Mouse (Mus musculus): Measurements from ENCODE around the gene Rps6kb2. TPM values are rescaled to one million over a fixed set of nuclear protein-coding genes. Genes with fewer than 3 reads are reported as not detected.

Gene Rps6kb2
- total RNA-seq, 2 experiments from 2014 or later, result 25.0 to 26.7 TPM

DNA sequence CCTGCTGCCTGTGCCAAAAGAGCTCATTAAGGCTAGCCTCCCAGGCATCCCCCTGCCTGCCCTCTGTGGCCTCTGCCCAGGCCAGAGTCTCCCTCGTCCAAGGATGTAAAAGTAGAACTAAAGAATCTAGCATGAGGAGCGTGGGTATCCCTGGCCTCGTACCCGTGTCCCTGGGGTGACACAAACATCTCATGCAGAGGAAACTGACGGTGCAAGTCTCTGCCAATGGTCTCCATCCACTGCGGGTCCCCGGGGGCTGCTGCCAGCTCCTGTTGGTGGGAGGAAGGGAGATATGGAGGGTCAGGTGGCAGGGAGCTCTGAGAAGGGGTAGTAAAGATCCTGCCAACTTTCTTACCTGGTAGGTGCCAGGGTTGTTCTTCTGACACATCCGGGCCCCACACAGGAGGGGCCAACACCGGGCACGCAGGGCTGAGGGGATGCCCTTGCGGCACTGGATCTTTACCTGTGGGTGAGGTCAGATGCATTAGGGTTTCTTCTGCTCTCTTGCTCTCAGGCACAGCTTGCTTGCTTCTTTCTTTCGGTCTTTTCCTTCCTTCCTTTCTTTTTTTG lies 26.0 kb upstream of the Rps6kb2 start:
- no peak for ATAC-seq (ENCODE audit: poor library complexity, severe bottlenecking)

DNA sequence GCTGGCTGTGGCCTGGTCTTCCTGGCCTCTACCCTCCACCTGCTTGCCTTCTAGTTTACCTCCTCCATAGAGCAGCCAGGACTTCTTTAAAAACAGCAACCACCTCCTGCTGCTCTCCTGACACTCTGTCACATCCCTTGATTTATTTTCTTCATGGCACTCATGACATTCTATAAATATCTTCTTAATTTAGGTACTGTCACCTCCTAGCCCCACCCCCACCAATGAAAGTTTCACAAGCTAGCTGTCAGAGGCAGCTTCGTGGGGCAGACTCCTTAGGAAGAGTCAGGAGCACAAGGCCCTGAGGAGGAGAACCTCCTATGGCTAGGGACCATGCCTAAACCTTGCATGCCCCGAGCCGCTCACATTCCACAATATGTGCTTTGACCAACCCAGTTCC lies 24.1 kb upstream of the Rps6kb2 start:
- no peak for ATAC-seq (ENCODE audit: poor library complexity, severe bottlenecking)

DNA sequence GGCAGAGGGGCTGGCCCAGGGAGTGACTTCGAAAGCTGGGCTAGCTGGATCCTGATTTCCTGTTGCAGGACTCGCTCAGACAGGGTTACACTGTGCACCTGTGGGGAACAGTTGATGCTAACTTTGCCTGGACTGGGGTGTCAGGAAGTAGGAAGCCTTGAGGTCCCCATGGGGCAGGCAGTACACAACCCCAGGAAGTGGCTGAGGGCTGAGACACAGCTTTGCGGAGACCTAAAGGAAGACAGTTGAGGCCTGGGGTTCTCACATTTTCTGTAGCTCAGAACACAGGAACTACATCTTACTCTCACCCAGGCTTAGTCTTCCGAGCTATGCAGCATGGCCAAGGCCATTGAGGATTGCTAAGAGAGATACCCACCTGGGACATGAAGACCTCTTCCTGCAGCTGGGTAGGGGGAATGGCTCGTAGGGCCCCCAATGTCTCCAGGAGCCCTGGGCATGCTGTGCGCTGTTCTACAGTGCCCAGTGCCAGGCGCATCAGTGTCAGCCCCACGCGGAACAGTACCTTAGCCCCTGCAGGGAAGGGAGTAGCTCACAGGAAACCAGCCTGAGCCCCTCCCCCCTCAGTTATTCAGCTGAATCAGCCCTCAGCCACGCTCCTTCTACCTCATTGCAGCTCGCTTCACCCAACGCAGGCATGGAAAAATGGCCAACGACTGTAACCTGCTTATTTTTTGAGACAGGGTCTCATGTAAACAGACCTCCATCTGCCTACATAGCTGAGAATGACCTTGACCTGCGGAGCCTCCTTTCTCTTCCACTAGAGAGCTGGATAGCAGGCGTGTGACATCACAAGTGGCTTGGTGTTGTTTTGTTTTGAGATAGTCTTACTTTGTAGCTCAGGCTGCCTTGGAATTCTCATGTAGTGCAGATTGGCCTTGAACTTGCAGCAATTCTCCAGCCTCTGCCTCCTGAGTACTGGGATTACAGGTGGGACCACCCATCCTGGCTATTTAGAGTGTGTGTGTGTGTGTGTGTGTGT lies 22.1 kb upstream of the Rps6kb2 start:
- ATAC-seq (ENCODE audit: poor library complexity, severe bottlenecking), result peak; percentile 55

DNA sequence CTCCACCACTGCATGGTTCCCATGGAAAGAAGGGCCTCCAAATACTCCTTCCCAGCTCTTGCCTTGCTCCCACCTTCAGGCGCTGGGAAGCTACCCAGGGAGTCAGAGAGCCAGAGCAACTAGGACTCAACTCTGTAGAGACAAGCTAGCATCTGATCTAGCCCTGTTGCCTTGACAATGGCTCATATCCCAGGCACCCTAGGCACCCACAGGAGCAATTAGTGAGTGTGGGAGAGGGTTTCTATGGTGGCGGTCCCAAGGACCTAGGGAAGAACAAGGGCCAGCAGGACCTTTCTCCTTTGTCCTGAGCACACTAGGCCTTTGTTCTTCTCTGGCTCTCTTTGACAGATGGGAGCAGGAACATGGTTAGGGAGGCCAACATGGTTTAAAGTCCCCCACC lies 20.5 kb upstream of the Rps6kb2 start:
- no peak for ATAC-seq (ENCODE audit: poor library complexity, severe bottlenecking)

DNA sequence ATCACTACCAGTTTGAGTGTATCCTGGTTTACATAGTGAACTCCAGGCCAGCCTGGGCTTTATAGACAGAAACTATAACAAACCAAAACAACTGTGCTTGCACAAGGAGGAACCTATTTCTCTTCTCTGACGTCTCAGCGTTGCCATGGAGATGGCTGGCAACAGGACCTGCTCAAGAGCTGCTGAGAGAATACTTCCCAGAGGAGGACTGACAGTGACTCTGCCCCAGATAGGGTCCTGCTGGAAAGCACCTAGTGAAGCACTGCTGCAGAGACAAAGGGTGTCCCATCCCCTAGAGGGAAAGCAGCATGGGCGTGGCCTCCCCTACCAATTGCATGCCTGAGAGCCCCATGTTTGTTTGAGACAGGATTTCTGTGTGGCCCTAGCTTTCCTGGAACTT lies 18.7 kb upstream of the Rps6kb2 start:
- ATAC-seq (ENCODE audit: poor library complexity, severe bottlenecking), result peak; percentile 81

DNA sequence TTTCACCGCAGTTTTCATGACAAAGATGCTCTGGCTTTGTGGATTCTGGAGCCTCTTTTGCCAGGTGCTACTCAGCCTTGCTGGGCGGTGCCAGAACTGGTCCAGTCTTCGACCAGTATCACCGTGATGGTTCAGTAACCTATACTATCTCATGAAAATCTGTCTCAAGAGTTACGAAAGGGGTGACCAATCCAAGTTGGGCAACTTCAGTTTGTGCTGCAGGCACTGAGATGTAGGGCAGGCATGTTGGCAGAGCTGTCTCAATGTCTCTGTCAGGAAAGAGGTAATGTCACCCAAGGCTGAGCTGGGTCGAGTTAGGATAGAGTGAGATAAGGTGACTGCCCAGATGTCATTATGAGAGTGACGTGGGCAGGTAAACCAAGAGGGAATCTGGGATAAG lies 17.3 kb upstream of the Rps6kb2 start:
- ATAC-seq (ENCODE audit: poor library complexity, severe bottlenecking), result peak; percentile 70

DNA sequence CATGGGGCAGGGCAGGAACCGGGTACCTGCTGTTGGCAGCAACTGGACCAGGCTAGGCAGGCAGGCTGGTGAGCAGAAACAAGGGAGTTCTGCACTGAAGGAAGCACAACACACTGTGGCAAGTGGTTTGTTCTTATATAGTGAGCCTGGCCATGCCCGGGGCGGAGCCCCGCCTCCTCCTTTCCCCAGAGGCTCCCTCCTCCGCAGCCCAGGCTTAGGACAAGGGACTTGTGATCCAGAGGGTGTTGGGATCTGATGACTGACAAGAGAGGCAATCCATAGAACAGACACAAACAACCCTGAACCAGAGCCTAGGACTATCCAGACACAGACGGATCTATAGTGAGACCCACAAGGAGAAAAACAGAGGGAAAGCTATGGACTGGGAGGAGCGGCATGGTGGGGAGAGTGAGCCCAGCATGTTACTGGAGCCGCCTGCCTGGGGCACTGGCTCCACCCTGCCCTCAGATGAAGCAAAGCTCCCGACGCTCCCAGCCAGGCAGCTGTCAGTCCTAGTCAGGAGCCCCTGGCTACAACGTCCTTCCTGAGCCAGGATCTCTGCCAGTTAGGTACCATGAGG lies 12.3 kb upstream of the Rps6kb2 start, which contains the start of gene Carns1:
TSS of gene Carns1 (minus strand) at position 112 of the 580 bp plus-strand sequence.
- no peak for ATAC-seq (ENCODE audit: poor library complexity, severe bottlenecking)

DNA sequence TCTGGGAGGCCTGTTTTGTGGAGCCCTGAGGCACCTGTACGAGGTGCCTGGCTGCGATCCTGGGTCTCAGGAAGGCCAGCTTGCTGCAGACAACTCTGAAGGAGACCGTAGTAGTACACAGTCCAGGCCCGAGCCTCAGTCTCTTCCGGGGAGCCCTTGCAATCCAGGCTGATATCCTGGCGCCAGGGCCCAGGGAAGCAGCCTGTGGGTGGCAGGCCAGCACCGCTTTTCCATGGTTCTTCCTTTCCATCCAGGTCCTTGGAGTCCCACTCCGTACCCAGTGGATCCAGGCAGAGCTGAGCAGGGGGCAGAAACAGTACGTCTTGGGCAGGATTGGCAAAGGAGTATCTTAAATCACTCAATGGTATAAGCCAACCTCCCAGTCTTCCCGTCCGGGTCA lies 9.8 kb upstream of the Rps6kb2 start:
- no peak for ATAC-seq (ENCODE audit: poor library complexity, severe bottlenecking)

DNA sequence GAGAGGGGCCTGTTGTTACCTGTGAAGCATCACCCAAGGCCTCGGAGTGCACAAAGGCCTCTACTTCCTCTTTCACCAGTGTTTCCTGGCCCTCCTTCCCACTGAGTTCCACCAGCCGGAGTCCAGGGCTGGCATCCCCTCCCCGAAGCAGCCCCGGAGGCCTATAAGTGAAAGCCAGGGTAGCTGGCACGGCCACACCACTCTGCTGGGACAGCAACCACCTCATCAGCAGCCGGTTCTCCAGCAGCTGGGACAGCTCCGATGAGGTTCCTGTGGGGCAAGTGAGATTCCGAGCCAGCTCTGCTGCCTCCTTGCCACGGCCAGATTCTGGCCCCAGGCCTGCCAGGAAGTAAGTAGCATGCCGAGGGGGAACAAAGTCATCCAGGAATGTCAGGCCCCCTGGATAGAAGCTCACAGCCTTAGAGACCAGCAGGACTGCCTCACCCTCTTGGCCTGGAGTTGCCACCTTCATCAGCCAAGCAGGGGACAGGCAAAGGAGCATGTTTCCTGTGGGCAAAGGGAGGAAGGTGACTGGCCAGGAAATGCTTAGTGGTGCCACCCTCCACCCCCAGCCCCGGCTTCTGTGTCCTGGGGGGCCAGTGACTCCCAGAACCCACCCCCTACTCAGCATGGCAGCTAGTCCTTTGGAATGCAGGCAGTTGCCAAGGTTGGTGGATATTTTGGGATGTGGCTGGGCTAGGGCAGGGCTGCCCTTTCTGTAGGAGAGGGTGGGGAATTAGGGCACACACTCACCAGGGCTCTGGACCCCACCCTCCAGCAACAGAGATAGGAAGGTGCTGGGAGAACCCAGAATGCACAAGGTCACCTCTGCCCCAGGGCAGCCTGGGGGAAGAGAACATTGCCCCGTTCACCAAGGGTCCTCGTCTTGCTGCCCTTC lies 8.5 kb upstream of the Rps6kb2 start:
- ATAC-seq (ENCODE audit: poor library complexity, severe bottlenecking), result peak; percentile 38

DNA sequence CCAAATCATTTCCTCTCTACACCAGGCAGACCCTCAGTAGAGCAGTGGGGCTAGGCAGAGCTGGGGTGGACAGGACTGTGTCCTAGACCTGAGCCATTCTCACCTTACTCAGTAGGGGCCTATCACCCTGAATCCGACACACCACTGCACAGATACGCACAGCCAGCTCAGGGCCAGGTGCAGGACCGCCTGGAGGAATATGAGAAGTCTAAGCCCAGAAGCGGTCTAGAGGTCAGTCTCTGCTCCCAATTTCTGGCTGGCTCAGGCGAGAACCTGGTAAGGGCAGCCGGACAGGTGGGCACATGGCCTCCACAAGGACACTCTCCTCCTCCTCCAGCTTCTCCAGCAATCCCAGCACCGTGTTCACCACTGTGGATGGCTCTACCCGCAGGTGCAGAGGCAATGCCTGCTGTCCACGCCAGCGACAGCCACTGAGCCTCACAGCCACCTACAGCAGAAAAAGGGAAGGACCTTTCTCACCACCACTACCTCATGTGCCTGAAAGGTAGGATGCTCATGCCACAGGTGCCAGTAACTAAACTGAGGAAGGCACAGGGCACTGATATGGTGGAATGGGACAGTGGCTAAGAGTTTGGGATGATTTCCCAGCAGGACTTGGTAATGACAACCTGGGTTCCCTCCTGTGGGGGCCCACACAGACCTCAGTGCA lies 7.7 kb upstream of the Rps6kb2 start:
- ATAC-seq (ENCODE audit: poor library complexity, severe bottlenecking), result no peak

DNA sequence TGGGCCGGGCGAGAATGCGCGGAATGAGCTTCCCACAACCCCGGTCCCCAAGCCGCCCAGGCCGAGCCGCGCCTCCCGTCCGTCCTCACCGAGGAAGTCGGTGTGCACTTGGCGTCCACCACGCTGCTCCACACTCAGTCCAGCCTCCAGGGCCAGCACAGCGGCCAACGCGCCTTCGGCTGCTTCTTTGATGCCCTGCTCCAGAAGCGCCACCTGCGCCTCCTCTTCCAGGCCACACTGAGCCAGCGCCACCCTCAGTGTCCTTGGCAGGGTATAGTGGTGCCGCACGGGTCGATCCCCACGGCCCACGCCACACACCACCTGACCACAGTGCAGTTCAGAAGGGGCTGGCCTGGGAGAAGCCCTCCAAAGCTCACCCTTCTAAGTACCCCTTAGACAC lies 6.7 kb upstream of the Rps6kb2 start:
- ATAC-seq (ENCODE audit: poor library complexity, severe bottlenecking), result no peak; the same call in 1 of the 2 replicates

DNA sequence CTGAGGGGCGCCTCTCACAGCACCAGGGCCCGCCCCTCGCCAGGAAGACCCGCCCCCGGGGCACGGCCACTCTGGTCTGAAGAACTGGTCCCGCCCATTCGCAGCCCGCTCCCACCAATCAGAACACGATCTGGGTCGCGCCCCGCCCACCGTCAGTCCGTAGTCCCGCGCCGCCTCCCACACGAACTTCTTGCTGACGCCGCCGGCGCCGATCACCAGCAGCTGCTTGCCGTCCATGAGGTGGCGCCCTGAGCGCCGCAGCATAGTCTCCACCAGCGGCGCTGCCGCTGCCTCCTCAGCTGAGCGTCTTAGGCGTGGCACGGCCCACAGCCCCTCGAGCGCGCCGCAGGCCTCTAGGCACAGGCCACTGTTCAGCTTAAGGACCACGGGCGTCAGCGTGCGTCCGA lies 6.2 kb upstream of the Rps6kb2 start:
- ATAC-seq (ENCODE audit: poor library complexity, severe bottlenecking), result peak; percentile 97

DNA sequence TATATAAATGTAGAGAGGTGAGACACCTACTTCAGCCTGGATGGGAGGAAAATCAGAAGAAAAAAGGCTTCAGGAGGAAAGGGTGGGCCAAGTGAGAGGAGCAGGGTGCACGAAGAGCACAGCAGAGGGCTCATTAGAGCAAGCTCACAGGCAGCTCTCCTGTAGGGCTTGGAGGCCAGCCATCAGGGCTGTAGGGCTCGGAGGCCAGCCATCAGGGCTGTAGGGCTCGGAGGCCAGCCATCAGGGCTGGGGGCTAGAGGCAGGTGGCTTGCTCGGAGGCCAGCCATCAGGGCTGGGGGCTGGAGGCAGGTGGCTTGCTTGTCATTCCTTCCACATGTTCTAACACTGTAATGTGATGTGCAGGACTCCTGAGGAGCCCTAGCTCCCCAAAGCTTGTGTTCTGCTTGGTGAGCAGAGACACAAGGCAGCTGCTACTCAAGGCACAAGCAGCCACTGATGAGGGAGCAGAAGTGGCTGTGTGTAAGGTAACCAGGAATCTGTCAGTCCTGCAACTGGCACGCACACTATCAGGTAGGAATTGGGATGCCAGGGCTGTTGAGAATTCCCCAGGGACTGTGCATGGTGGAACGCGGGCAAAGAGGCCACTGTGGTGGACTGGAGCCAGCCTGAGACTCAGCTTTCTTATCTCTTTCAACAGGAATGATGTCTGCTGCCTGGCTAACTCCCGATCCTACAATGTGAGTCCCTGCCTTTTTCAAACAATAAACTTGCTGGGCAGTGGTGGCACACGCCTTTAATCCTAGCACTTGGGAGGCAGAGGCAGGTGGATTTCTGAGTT lies 3.7 kb upstream of the Rps6kb2 start:
- ATAC-seq (ENCODE audit: poor library complexity, severe bottlenecking), result no peak

DNA sequence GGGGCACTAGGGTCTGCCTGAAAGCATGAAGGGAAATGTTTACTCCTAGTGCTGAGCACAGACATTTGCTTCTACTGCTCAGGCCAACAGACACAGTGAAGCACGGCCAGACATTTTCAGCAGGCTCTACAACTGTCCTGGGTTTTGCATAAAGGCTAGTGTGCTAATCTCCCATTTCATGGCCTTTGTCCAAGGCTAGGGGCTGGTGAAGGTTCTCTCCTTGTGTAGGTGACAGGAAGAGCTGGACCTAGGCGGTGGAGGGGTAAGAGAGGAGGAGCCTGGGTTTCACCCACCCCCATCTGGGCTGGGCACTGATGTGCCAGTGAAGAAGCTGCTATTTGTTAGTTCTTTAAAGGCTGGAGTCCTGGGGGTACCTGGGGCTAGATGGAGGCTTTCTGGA lies 1.6 kb upstream of the Rps6kb2 start:
- no peak for ATAC-seq (ENCODE audit: poor library complexity, severe bottlenecking)

DNA sequence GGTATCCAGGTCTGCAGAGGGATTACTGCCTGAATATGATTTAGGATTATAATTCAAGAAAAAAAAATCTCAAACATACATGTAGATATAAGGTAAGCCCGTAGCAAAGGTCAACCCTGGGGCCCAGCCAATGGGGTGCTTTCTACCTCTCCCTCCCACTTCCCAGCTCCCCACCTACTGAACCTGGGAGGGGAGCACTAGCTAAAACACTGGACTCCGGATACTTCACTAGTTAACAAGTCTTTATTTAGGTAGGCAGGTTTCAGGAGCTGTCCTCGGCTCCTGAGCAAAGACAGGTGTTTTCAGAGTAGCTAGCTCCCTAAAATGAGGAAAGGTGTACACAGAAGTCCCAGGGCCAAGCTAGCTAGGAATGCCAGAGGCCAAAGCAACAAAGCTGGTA lies 946 bp upstream of the Rps6kb2 start:
- no peak for ATAC-seq (ENCODE audit: poor library complexity, severe bottlenecking)

DNA sequence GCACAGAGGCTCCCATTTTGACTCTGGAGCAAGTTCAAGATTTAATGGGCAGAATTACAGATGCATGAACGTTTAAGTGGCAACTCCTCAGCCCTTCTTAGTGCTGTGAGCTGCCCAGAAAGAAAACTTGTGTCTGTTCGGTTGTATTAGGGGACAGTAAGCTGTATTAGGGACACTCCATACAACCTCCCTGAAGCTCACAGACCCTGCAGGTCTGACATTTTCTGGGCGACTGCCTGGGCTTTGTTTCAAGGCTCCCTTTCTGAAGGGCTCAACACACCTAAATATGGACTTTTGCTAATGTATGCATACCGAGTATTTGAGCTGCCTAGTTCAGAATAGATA lies 361 bp upstream of the Rps6kb2 start:
- ATAC-seq (ENCODE audit: poor library complexity, severe bottlenecking), result no peak

DNA sequence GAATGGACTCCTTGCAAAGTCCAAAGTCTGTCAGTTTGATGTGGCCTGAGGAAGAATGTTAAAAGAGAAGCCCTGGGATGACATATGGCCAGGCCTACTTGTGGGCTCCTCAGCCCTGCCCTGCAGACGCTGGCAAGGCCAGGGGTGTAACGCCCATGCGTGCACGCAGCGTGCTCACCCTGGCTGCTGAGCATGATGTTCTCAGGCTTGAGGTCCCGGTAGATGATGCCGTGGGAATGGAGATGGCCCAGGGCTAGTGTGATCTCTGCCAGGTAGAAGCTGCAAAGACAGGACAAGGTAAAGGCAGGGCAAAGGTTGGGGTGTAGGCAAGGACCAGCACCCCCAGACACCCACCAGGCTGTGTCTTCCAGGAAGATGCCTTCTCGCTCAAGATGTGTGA lies 4.1 kb downstream of the Rps6kb2 start:
- ATAC-seq (ENCODE audit: poor library complexity, severe bottlenecking), result no peak

DNA sequence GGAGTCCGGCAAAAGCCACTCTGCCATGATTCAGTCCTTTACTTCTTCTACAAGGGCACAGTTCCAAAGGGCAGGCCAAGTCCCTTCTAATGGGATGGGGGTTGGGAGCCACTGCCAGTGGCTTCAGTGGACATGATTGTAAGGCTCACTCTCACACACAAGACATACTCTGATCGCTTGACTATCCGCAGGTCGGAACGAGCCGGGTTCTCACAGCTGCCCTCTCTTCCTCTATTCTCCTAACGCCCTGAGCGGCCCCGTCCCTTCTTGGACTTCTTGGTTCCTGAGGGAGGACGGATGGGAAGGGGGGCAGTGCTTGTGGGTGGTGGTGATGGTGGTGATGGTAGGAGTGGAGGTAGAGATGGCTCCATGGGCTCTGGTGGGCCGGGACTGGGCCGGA lies 6.4 kb downstream of the Rps6kb2 start:
- no peak for ATAC-seq (ENCODE audit: poor library complexity, severe bottlenecking)

DNA sequence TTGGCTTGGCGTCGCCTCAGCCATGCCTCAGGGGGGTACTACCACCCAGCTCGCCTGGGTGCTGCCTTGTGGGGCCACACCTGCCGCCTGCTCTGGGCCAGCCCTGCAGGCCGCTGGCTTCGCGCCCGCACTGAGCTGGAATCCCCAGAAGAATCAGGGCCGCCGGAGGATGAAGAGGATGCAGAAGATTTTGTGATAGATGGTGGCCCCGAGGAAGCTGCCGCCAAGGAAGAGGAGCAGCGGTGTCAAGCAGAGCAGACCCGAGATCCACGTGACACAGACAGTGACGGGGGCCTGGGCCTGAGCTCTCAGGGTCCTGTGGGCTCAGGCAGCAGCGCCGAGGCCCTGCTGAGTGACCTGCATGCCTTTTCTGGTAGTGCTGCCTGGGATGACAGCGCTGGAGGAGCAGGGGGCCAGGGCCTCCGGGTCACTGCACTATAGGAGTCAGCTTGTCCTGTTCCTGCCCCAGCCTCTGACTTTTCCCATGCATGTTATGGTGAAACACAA lies 7.0 kb downstream of the Rps6kb2 start:
- ATAC-seq (ENCODE audit: poor library complexity, severe bottlenecking), result no peak

Data from megakaryocyte, adult 5-6 weeks (primary cell).